In the genomic region with DNA sequence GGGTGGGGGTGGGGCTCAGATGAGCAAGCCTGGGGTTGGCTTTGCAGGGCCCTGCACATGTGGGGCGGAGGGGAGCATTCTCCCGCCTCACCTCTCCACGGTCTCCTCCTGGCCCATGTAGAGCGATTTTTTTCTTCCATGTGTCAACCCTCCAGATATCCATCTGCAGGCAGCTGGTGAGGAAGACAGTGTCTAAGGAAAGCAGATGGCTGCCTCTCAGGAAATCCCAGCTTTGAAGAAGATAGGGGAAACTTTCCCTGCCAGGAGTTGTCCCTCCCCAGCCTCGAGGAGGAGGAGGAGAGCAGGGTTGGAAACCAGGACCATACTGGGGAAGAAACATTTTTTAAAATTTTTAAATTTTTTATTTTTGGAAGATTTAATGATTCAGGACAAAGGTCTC, we compare ENCODE assay signal across 19 mouse cellular contexts. TPM values are rescaled to one million over a fixed set of nuclear protein-coding genes. Genes with fewer than 3 reads are reported as not detected.
DNase-seq lines count a peak whose midpoint lies in the region; ATAC-seq lines count a peak whose summit lies in the region.
"Had no signal": no experiment of that assay in that cellular context is flagged by ENCODE, and none has a peak within 500 bp of the region (broad histone marks: within the 10 kb centered on the region; RNA-seq: fewer than 3 reads in every experiment).

No protein-coding gene starts in this region.

- H3K4me3 ChIP-seq in forebrain, embryonic 15.5 days, result no peak overlapping the region
- H3K4me3 ChIP-seq in forebrain, embryonic 12.5 days (replicated peaks), result no peak overlapping the region
- H3K4me3 ChIP-seq: embryonic facial prominence, embryonic 10.5 days; heart, adult 2 months; heart, embryonic 15.5 days; hindbrain, embryonic 10.5 days had no signal

- no peaks in the 10 kb centered on the region for H3K9me3 ChIP-seq in forebrain, embryonic 15.5 days
- no peaks in the 10 kb centered on the region for H3K9me3 ChIP-seq in forebrain, embryonic 12.5 days
- H3K9me3 ChIP-seq: embryonic facial prominence, embryonic 10.5 days; heart, embryonic 15.5 days; hindbrain, embryonic 10.5 days had no signal

- no peak overlapping the region for H3K4me2 ChIP-seq in forebrain, embryonic 15.5 days (replicated peaks)
- no peak overlapping the region for H3K4me2 ChIP-seq in forebrain, embryonic 12.5 days
- H3K4me2 ChIP-seq: heart, embryonic 11.5 days; heart, embryonic 15.5 days; hindbrain, embryonic 14.5 days had no signal

- no peaks in the 10 kb centered on the region for H3K36me3 ChIP-seq in forebrain, embryonic 15.5 days
- no peaks in the 10 kb centered on the region for H3K36me3 ChIP-seq in forebrain, embryonic 12.5 days (replicated peaks)
- H3K36me3 ChIP-seq: embryonic facial prominence, embryonic 10.5 days; heart, embryonic 15.5 days; hindbrain, embryonic 10.5 days had no signal

- peaks cover 16% of the 10 kb centered on the region for H3K4me1 ChIP-seq in forebrain, embryonic 15.5 days
- no peaks in the 10 kb centered on the region for H3K4me1 ChIP-seq in forebrain, embryonic 12.5 days

- peak; percentile 19 for DNase-seq in layer of hippocampus, adult 11-12 months (ENCODE audit: low spot score)
- DNase-seq in layer of hippocampus, postnatal 25 days (ENCODE audit: extremely low spot score in 1 of 2, low spot score in 1 of 2), result no peak
- peak; percentile 26 for DNase-seq in right cerebral cortex, adult 18-20 months
- no peak for DNase-seq in right cerebral cortex, postnatal 36 days (ENCODE audit: low spot score in 2 of 2)
- DNase-seq in brain, adult 2 months (ENCODE audit: low read depth, low spot score), result peak; percentile 68
- DNase-seq: adrenal gland, postnatal 14 days; cerebellum, adult 2 months; gastrocnemius, postnatal 14 days; heart, adult 2 months had no signal

- no peak overlapping the region for H3K9ac ChIP-seq in forebrain, embryonic 15.5 days (replicated peaks)
- no peak overlapping the region for H3K9ac ChIP-seq in forebrain, embryonic 12.5 days
- H3K9ac ChIP-seq: heart, embryonic 15.5 days; hindbrain, embryonic 14.5 days had no signal

- H3K27me3 ChIP-seq in forebrain, embryonic 15.5 days, result no peaks in the 10 kb centered on the region
- no peaks in the 10 kb centered on the region for H3K27me3 ChIP-seq in forebrain, embryonic 12.5 days
- H3K27me3 ChIP-seq: heart, embryonic 15.5 days; Patski had no signal

- WGBS in forebrain, embryonic 15.5 days, result 78% methylated on average over 5 of the region's 5 CpGs
- WGBS in forebrain, embryonic 12.5 days, result 78% methylated on average over 5 of the region's 5 CpGs

- H3K27ac ChIP-seq in forebrain, embryonic 15.5 days (replicated peaks), result peak overlapping the region; percentile 12; the same call in 1 of the 2 replicates
- no peak overlapping the region for H3K27ac ChIP-seq in forebrain, embryonic 12.5 days
- H3K27ac ChIP-seq: embryonic facial prominence, embryonic 10.5 days; heart, adult 2 months; heart, embryonic 15.5 days; hindbrain, embryonic 10.5 days; hindbrain, embryonic 14.5 days had no signal

- no peak for ATAC-seq in forebrain, embryonic 15.5 days (replicated peaks)
- ATAC-seq in forebrain, embryonic 12.5 days (ENCODE audit: low FRiP score), result no peak
- no peak for ATAC-seq in monocyte, adult 5-6 weeks (replicated peaks; ENCODE audit: insufficient number of reproducible peaks, low FRiP score, low TSS enrichment, poor library complexity, severe bottlenecking)
- ATAC-seq: activated CD4-positive, CD25-positive, alpha-beta regulatory T cell, adult 4 months; Patski had no signal

RNA-seq across cellular contexts. Expression of a gene that starts 10.4 kb away (rescaled TPM):
- polyA plus RNA-seq in forebrain, embryonic 15.5 days (2015; fragmentation: Nextera tagmentation; extraction: Ambion mirVana), result 5.4 and 5.9 TPM in 2 replicates
- 17.1 and 21.7 TPM in 2 replicates for polyA plus RNA-seq in forebrain, embryonic 12.5 days (2016; fragmentation: Nextera tagmentation; extraction: Ambion mirVana)
- total RNA-seq in layer of hippocampus, postnatal 25 days (2021), result 1 to 10 TPM; 3.3 to 4.2 TPM
- total RNA-seq in monocyte, adult 5-6 weeks (2017), result under 0.01 to 0.10 TPM in 2 of 3 replicates, not detected in the other
- polyA plus RNA-seq: activated CD4-positive, CD25-positive, alpha-beta regulatory T cell, adult 4 months had no signal

Comparison
In these comparisons a context has a peak if more than half of its experiments do, and no peak if none do; other contexts are left out.
1. DNase-seq: peak in layer of hippocampus, adult 11-12 months (single experiment), right cerebral cortex, adult 18-20 months (single experiment) and brain, adult 2 months (single experiment); none in layer of hippocampus, postnatal 25 days (0 of 2) and right cerebral cortex, postnatal 36 days (0 of 2).